In the genomic region with DNA sequence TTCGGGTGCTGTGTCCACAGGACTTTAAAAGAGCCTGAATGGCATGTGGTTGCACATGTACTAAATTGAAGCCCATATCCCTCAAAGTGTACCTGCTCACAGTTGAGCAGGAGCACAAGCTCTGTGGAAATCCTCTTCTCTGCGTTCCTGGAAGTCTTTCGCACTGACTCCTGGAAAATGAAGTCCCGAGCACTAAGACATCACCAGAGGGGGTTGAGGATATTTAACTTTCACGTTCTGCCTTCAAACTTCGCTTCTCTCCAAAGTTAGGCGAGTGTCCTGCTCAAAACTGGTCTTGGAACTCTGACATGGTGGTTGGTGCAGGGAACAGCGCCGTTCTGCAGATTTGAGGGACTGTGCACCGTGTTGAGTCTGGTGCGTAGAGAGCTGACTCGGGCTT, we compare ENCODE assay signal across 15 mouse cellular contexts. TPM values are rescaled to one million over a fixed set of nuclear protein-coding genes. Genes with fewer than 3 reads are reported as not detected.
A peak's percentile ranks its signal among the peaks of the same experiment; 100 is the strongest.
DNase-seq lines count a peak whose midpoint lies in the region; ATAC-seq lines count a peak whose summit lies in the region.
"Had no signal": no experiment of that assay in that cellular context is flagged by ENCODE, and none has a peak within 500 bp of the region (broad histone marks: within the 10 kb centered on the region; RNA-seq: fewer than 3 reads in every experiment).

No protein-coding gene starts in this region.

- no peaks in the 10 kb centered on the region for H3K36me3 ChIP-seq in forebrain, embryonic 13.5 days (ENCODE audit: poor library complexity, severe bottlenecking)
- H3K36me3 ChIP-seq: heart, embryonic 15.5 days; hindbrain, embryonic 15.5 days; liver, embryonic 12.5 days had no signal

- no peak overlapping the region for H3K9ac ChIP-seq in forebrain, embryonic 13.5 days
- H3K9ac ChIP-seq: heart, embryonic 15.5 days; hindbrain, embryonic 15.5 days; liver, embryonic 12.5 days had no signal

- H3K4me3 ChIP-seq in forebrain, embryonic 13.5 days = no peak overlapping the region
- H3K4me3 ChIP-seq: heart, embryonic 15.5 days; hindbrain, embryonic 15.5 days; liver, embryonic 12.5 days had no signal

- no peaks in the 10 kb centered on the region for H3K9me3 ChIP-seq in forebrain, embryonic 13.5 days (replicated peaks)
- H3K9me3 ChIP-seq: heart, embryonic 15.5 days; hindbrain, embryonic 15.5 days; liver, embryonic 12.5 days had no signal

- intact Hi-C loops in left cerebral cortex, postnatal 25 days (cut with DNase I) = no loop called here
- intact Hi-C loops in left cerebral cortex, postnatal 10 days (cut with DNase I) = no loop called here

- no peaks in the 10 kb centered on the region for H3K27me3 ChIP-seq in forebrain, embryonic 13.5 days
- H3K27me3 ChIP-seq: heart, embryonic 15.5 days; hindbrain, embryonic 15.5 days; liver, embryonic 12.5 days had no signal

- peaks cover 10% of the 10 kb centered on the region; the same call in 1 of the 2 replicates for H3K4me1 ChIP-seq in forebrain, embryonic 13.5 days

- peak; percentile 20 for DNase-seq in heart, adult 8-10 months (ENCODE audit: low spot score)
- DNase-seq in heart, postnatal 4 days = no peak
- peak; percentile 33 to 55 for DNase-seq in left cerebral cortex, postnatal 25 days (ENCODE audit: low spot score in 2 of 2)
- no peak for DNase-seq in left cerebral cortex, postnatal 10 days (ENCODE audit: extremely low spot score in 1 of 2, low spot score in 2 of 2)
- DNase-seq in adrenal gland, postnatal 36 days = peak; percentile 17 to 19
- peak; percentile 14 for DNase-seq in lung, postnatal 10 days
- no peak for DNase-seq in Muller cell, postnatal 12 days (ENCODE audit: inconsistent ontology term)
- DNase-seq: cerebellum, adult 18-20 months; midbrain, embryonic 14.5 days had no signal

- no peak overlapping the region for H3K27ac ChIP-seq in forebrain, embryonic 13.5 days
- H3K27ac ChIP-seq: heart, embryonic 15.5 days; hindbrain, embryonic 15.5 days; kidney, postnatal 0 days; liver, embryonic 12.5 days had no signal

- 80% methylated on average over 12 of the region's 12 CpGs for WGBS in forebrain, embryonic 13.5 days

- ATAC-seq in forebrain, embryonic 13.5 days = no peak
- ATAC-seq: liver, embryonic 12.5 days had no signal

- H3K4me2 ChIP-seq in forebrain, embryonic 13.5 days = no peak overlapping the region
- H3K4me2 ChIP-seq: heart, embryonic 15.5 days; hindbrain, embryonic 15.5 days; liver, embryonic 12.5 days had no signal

RNA-seq across cellular contexts. Expression of gene Gm28557, which starts 3.7 kb away (rescaled TPM):
- total RNA-seq in heart, adult 8-10 months (2022) = 1 to 10 TPM; 1.9 to 2.8 (median 2.2) TPM
- 1 to 10 TPM in 1 of 2 experiments, under 1 TPM in 1; 0.79 to 1.4 TPM for total RNA-seq in heart, postnatal 4 days (2021)
- total RNA-seq in left cerebral cortex, postnatal 25 days (2021) = 1 to 10 TPM; 2.0 to 2.2 TPM
- 1 to 10 TPM; 1.2 to 1.7 TPM for total RNA-seq in left cerebral cortex, postnatal 10 days (2021)
- 1 to 10 TPM; 6.7 to 8.5 TPM for total RNA-seq in adrenal gland, postnatal 36 days (2021)
- polyA plus RNA-seq in forebrain, embryonic 13.5 days (2015; fragmentation: Nextera tagmentation; extraction: Ambion mirVana) = 2.3 TPM in 2 replicates

RNA-seq across cellular contexts. Expression of gene Rslcan18, which starts 4.0 kb away (rescaled TPM):
- total RNA-seq in heart, adult 8-10 months (2022) = under 1 TPM; 0.41 to 0.84 (median 0.80) TPM
- total RNA-seq in heart, postnatal 4 days (2021) = under 1 TPM in 1 of 2 experiments, not detected in 1; 0.21 TPM
- under 1 TPM; 0.30 to 0.69 TPM for total RNA-seq in left cerebral cortex, postnatal 25 days (2021)
- total RNA-seq in left cerebral cortex, postnatal 10 days (2021) = not detected
- 1 to 10 TPM in 1 of 2 experiments, under 1 TPM in 1; 0.82 to 1.0 TPM for total RNA-seq in adrenal gland, postnatal 36 days (2021)
- polyA plus RNA-seq in forebrain, embryonic 13.5 days (2015; fragmentation: Nextera tagmentation; extraction: Ambion mirVana) = 0.10 TPM in 1 of 2 replicates, not detected in the other
- total RNA-seq: common myeloid progenitor, adult 5-6 weeks had no signal
- polyA plus RNA-seq: midbrain, embryonic 14.5 days had no signal

RNA-seq across cellular contexts. Expression of gene Zfp759, which starts 9.4 kb away (rescaled TPM):
- 1 to 10 TPM; 4.6 to 5.8 (median 5.1) TPM for total RNA-seq in heart, adult 8-10 months (2022)
- total RNA-seq in heart, postnatal 4 days (2021) = 1 to 10 TPM; 2.0 to 3.1 TPM
- total RNA-seq in left cerebral cortex, postnatal 25 days (2021) = 10 to 100 TPM in 1 of 2 experiments, 1 to 10 TPM in 1; 9.9 to 12.1 TPM
- 10 to 100 TPM in 1 of 2 experiments, 1 to 10 TPM in 1; 9.2 to 11.4 TPM for total RNA-seq in left cerebral cortex, postnatal 10 days (2021)
- total RNA-seq in adrenal gland, postnatal 36 days (2021) = 1 to 10 TPM; 3.8 to 4.3 TPM
- polyA plus RNA-seq in forebrain, embryonic 13.5 days (2015; fragmentation: Nextera tagmentation; extraction: Ambion mirVana) = 2.6 and 3.6 TPM in 2 replicates

RNA-seq across cellular contexts. Expression of gene Zfp708, which starts 14.3 kb away (rescaled TPM):
- under 1 TPM; 0.60 to 0.92 (median 0.80) TPM for total RNA-seq in heart, adult 8-10 months (2022)
- 1 to 10 TPM in 1 of 2 experiments, under 1 TPM in 1; 0.97 to 2.1 TPM for total RNA-seq in heart, postnatal 4 days (2021)
- total RNA-seq in left cerebral cortex, postnatal 25 days (2021) = 1 to 10 TPM; 2.3 to 2.5 TPM
- total RNA-seq in left cerebral cortex, postnatal 10 days (2021) = 1 to 10 TPM; 3.0 TPM
- total RNA-seq in adrenal gland, postnatal 36 days (2021) = 1 to 10 TPM in 1 of 2 experiments, under 1 TPM in 1; 0.53 to 1.0 TPM
- 9.0 TPM in 2 replicates for polyA plus RNA-seq in forebrain, embryonic 13.5 days (2015; fragmentation: Nextera tagmentation; extraction: Ambion mirVana)

RNA-seq across cellular contexts. Expression of gene Zfp712, which starts 51.1 kb away (rescaled TPM):
- 1 to 10 TPM; 1.0 to 1.5 (median 1.4) TPM for total RNA-seq in heart, adult 8-10 months (2022)
- 1 to 10 TPM; 1.4 to 1.6 TPM for total RNA-seq in heart, postnatal 4 days (2021)
- 1 to 10 TPM; 5.3 to 6.4 TPM for total RNA-seq in left cerebral cortex, postnatal 25 days (2021)
- total RNA-seq in left cerebral cortex, postnatal 10 days (2021) = 1 to 10 TPM; 5.5 to 6.1 TPM
- total RNA-seq in adrenal gland, postnatal 36 days (2021) = 1 to 10 TPM; 1.6 to 1.7 TPM
- polyA plus RNA-seq in forebrain, embryonic 13.5 days (2015; fragmentation: Nextera tagmentation; extraction: Ambion mirVana) = 5.6 and 6.8 TPM in 2 replicates

Comparison
In these comparisons a context has a peak if more than half of its experiments do, and no peak if none do; other contexts are left out.
1. DNase-seq: peak in heart, adult 8-10 months (single experiment), left cerebral cortex, postnatal 25 days (2 of 2), adrenal gland, postnatal 36 days (2 of 2) and lung, postnatal 10 days (single experiment); none in heart, postnatal 4 days (single experiment), left cerebral cortex, postnatal 10 days (0 of 2) and Muller cell, postnatal 12 days (single experiment).